Mouse (Mus musculus) heart, postnatal 0 days (tissue): ENCODE data around the gene Dync1h1. TPM values are rescaled to one million over a fixed set of nuclear protein-coding genes. Genes with fewer than 3 reads are reported as not detected.
"Not testable (repeated sequence)": the region's sequence is repeated elsewhere in the genome, so short reads cannot be mapped to it uniquely, and the experiment has no call there.

Experiments
- ATAC-seq: fragments of 200-750 bp; cut with Nextera tagmentation; 2 replicates; pipeline ENCODE4 v1.8.0; 2017; ENCODE audit warnings: low read depth, moderate number of reproducible peaks, moderate library complexity; ENCODE audit not compliant: insufficient read depth
- DNase-seq: peaks from one replicate; pipeline ENCODE4 v3.0.0-alpha.2; 2016; ENCODE audit warnings: low spot score
- H3K27ac ChIP-seq: fragments of 300-500 bp; sonication (generic); 2 replicates; pipeline ENCODE4 v1.5.1; 2014; ENCODE audit warnings: low read depth, mild to moderate bottlenecking
- H3K27me3 ChIP-seq: fragments of 300-500 bp; sonication (generic); 2 replicates; pipeline ENCODE4 v1.6.1; 2014; ENCODE audit warnings: low read length, mixed read lengths; ENCODE audit not compliant: control insufficient read depth, insufficient read depth
- H3K36me3 ChIP-seq: fragments of 300-500 bp; sonication (generic); replicated peaks from 2 replicates; pipeline ENCODE4 v1.6.1; 2014; ENCODE audit warnings: low read length, mixed read lengths; ENCODE audit not compliant: control insufficient read depth, insufficient read depth
- H3K4me1 ChIP-seq: fragments of 300-500 bp; sonication (generic); 2 replicates; pipeline ENCODE4 v1.6.1; 2014; ENCODE audit warnings: antibody characterized with exemption; ENCODE audit not compliant: control insufficient read depth, insufficient read depth
- H3K4me2 ChIP-seq: fragments of 300-500 bp; sonication (generic); 2 replicates; pipeline ENCODE4 v1.6.1; 2014; ENCODE audit warnings: low read depth, mild to moderate bottlenecking, low read length, moderate library complexity
- H3K4me3 ChIP-seq: fragments of 300-500 bp; sonication (generic); 2 replicates; pipeline ENCODE4 v1.5.1; 2014; ENCODE audit warnings: low read depth, low read length
- H3K9ac ChIP-seq: fragments of 300-500 bp; sonication (generic); replicated peaks from 2 replicates; pipeline ENCODE4 v1.6.1; 2014; ENCODE audit warnings: low read depth, low read length, mixed read lengths
- H3K9me3 ChIP-seq: fragments of 300-500 bp; sonication (generic); replicated peaks from 2 replicates; pipeline ENCODE4 v1.6.1; 2016; ENCODE audit warnings: low read length; ENCODE audit not compliant: control insufficient read depth
- CTCF ChIP-seq: IDR thresholded peaks from 2 replicates; pipeline ENCODE4 v1.5.1; 2016; ENCODE audit warnings: antibody characterized with exemption, control low read depth, low read depth
- EP300 ChIP-seq: IDR thresholded peaks from 2 replicates; pipeline ENCODE4 v1.6.1; 2016; ENCODE audit warnings: antibody characterized with exemption, low read depth
- WGBS: fragments of 180-500 bp; shearing (Covaris S2); extraction: QIAGEN DNeasy Blood & Tissue Kit; methylation state at CpG from one replicate; pipeline ENCODE4 v1.1.7; 2014; 5-methylcytosine and 5-hydroxymethylcytosine counted together
- polyA plus RNA-seq: library from polyadenylated mRNA; unstranded; fragments of >200 nt; fragmentation: Nextera tagmentation; extraction: Ambion mirVana; gene quantifications from 2 replicates; pipeline ENCODE4 v1.2.1, GENCODE M21; 2015
- total RNA-seq: library from RNA; depleted of rRNA; stranded (reverse); fragments of >200 nt; gene quantifications from 2 replicates; pipeline ENCODE4 v1.2.3, GENCODE M21; 2014; ENCODE audit warnings: low replicate concordance

The Dync1h1 gene
- total and polyA plus RNA-seq, 2 experiments from 2014 or later: 31.2 to 100 TPM

DNA sequence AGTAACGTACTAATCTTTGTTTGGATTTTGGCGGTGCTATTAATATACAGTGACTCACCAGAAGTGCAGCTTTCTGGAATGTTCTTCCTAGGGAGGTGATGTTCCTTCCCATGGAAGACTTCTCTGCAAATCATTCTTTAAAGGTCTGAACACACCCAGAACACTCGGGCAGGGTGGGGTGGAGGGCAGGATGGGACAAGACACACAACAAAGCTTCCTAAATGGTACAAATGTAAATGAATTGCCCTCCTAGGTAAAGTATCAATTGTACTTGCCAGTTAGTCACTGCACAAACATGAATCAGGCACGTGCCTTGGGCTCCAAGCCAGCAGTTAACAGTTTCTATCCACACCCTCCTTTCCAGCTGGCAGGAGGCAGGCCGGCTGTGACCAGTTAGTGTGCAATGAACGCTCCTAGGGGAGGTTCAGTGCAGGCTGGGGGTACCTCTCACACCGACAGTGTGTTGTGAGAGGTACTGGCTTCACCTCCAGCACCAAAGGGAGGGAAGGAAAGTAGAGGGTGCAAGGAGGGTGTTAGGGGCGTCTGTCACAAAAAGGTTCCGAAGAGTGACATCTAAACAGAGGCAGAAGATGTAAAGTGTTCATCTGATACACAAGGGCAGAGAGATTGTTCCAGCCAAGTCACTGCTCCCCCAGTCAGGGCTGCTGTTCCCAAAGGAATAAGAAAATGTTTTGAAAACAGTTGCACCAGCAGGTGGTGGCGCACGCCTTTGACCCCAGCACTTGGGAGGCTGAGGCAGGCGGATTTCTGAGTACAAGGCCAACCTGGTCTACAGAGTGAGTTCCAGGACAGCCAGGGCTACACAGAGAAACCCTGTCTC lies 86.9 kb downstream of the Dync1h1 start:
- peaks cover 38% of the 10 kb centered on the region for H3K36me3 ChIP-seq
- peak; percentile 91 for DNase-seq
- H3K27ac ChIP-seq: peak overlapping the region; percentile 91
- no peaks in the 10 kb centered on the region for H3K27me3 ChIP-seq
- no peaks in the 10 kb centered on the region for H3K9me3 ChIP-seq
- H3K4me1 ChIP-seq: peaks cover 11% of the 10 kb centered on the region
- H3K9ac ChIP-seq: no peak overlapping the region
- no peak overlapping the region for H3K4me3 ChIP-seq
- peak; percentile 93 for ATAC-seq
- H3K4me2 ChIP-seq: peak overlapping the region; percentile 19; the same call in 1 of the 2 replicates
- TF ChIP-seq EP300: peak; percentile 72
- no peak for TF ChIP-seq CTCF
- WGBS: 30% methylated on average over 12 of the region's 12 CpGs

DNA sequence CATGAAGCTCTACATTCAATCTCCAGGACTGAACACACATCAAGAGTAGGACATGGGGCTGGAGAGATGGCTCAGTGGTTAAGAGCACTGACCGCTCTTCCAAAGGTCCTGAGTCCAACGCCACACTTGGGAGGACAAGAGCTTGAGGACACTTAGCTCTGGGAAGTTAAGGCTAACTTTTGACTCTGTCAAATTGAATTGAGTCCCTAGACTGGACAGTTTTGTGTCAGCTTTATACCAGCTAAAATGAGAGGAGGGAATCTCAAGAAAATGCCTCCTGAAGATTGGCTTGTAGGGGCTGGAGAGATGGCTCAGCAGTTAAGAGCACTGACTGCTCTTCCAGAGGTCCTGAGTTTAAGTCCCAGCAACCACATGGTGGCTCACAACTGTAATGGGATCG lies 87.7 kb downstream of the Dync1h1 start:
- Histone ChIP-seq H3K4me1 (peaks cover 11% of the 10 kb centered on the region), H3K36me3 (peaks cover 46% of the 10 kb centered on the region), H3K27ac (peak overlapping the region; percentile 91)
- H3K4me2 ChIP-seq, H3K4me3 ChIP-seq, H3K9ac ChIP-seq, DNase-seq, ATAC-seq, H3K27me3 ChIP-seq, H3K9me3 ChIP-seq: not testable (repeated sequence)
- 89% methylated on average over 3 of the region's 3 CpGs for WGBS

DNA sequence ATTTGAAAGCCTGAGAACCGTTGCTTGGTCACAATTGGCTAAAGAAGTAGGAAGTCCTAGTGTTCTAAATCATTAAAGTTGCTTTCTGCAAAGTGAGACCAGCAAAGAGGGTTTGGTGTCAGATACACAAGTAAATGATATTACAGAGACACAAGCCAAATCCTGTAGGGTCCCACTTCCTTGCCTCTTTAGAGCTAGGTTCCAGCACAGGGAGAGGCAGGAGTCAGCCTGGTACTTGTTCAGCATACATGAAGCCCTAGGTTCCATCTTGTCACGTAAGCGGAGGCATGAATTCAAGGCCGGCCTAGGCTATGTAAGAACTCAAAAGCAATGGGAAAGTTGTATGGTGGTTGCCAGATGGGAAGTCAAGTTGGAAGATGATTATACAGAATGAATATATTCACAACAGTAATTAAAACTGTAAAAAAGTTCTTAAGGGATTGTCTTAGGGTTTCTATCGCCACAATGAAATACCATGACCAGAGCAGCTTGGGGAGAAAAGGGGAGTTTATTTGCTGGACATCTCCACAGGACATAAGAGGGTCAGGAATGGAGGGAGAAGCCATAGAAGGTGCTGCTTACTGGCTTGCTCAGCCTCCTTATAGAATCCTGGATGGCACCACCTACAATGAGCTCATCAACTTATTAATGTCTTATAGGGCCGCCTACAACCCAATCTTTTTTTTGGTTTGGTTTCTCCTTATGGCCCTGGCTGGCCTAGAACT lies 88.8 kb downstream of the Dync1h1 start:
- no peak overlapping the region for H3K9ac ChIP-seq
- no peak overlapping the region for H3K4me3 ChIP-seq
- H3K9me3 ChIP-seq: no peaks in the 10 kb centered on the region
- DNase-seq (no peak), ATAC-seq (no peak)
- no peak for TF ChIP-seq CTCF
- no peak for TF ChIP-seq EP300
- no peaks in the 10 kb centered on the region for H3K27me3 ChIP-seq
- WGBS: 89% methylated on average over 6 of the region's 6 CpGs
- peaks cover 52% of the 10 kb centered on the region for H3K36me3 ChIP-seq
- no peak overlapping the region for H3K4me2 ChIP-seq
- H3K4me1 ChIP-seq: peaks cover 17% of the 10 kb centered on the region
- 0 out of 2 replicates have a peak overlapping the region, but pooled peaks have one; percentile 6 for H3K27ac ChIP-seq

DNA sequence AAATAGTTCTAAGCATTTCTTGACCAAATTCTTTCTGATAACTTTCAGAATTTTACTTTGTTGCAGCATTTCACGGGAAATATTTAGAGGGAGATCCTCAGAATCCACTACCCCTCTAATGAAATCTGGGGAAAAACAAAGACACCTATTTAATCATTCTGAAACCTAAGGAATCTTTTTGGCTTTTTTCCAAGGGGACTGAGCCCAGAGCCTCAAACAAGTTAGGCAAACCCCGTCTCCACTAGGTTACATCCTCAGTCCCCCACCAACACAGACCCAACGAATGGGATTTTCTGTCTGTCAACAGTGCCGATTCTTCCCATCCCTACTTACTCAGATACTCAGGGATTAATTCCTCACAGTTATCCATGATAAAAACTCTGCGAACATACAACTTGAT lies 92.1 kb downstream of the Dync1h1 start:
- WGBS: 58% methylated on average over 5 of the region's 5 CpGs
- not testable (repeated sequence) for H3K4me2 ChIP-seq, ATAC-seq, H3K4me1 ChIP-seq, H3K9ac ChIP-seq, H3K9me3 ChIP-seq, H3K27ac ChIP-seq, H3K4me3 ChIP-seq, DNase-seq, H3K27me3 ChIP-seq
- peaks cover 52% of the 10 kb centered on the region for H3K36me3 ChIP-seq

DNA sequence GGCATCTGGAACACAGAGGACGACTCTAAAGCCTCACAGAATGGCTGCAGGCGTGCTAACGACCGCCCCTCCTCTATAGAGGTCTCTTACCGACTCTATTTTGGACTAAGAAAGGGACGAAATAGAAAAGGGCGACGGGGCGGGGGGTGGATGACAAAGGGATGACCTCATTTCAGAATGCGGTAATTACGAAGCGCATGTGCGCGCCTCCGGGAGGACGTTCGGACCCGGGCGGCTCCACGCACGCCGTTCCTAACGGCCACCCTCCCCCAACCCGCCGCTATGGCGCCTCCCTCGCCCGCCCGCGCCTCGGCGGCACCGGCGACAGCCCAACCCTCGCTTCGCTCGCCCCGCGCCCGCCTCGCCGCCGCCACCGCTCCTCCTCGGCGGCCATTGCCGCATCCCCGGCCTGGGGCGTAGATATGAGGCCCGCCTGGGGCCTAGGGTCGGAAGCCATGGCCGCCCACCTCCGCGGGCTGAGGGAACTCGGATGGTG lies 94.5 kb downstream of the Dync1h1 start:
- Histone ChIP-seq H3K4me1 (peaks cover 6% of the 10 kb centered on the region; the same call in 1 of the 2 replicates), H3K4me2 (peak overlapping the region; percentile 69), H3K9me3 (no peaks in the 10 kb centered on the region), H3K27me3 (no peaks in the 10 kb centered on the region), H3K9ac (peak overlapping the region; percentile 99), H3K27ac (peak overlapping the region; percentile 96), H3K36me3 (peaks cover 32% of the 10 kb centered on the region), H3K4me3 (peak overlapping the region; percentile 100)
- peak; percentile 54 for DNase-seq
- WGBS: 1% methylated on average over 54 of the region's 55 CpGs
- peak; percentile 44 for ATAC-seq
- TF ChIP-seq EP300: no peak
- TF ChIP-seq CTCF: no peak
